Mouse (Mus musculus): ENCODE data around the gene Sorcs2. TPM values are rescaled to one million over a fixed set of nuclear protein-coding genes. Genes with fewer than 3 reads are reported as not detected.

Sorcs2 gene
- polyA plus RNA-seq, 1 experiment, result not detected

DNA sequence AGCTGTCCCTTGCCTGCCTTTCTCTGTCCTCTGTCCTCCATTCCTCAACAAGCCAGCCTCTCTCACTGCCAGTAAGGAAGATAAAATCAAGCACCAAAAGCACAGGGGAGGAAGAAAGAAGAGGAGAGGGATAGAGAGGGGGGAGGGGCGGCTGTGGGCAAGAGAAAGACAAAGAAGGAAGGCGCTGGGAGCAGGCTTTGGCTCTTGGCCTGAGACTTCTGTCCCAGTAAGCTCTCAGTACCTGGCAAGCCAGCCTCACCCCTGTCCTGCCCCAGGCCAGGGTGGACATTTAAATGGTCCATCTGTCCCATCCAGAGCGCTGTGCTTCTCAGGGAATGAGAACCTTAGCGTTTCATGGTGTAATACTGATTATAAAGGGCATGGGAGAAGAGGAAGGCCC, 203.3 kb downstream of the Sorcs2 start:
- 77% methylated on average over 4 of the region's 4 CpGs for WGBS
- TF ChIP-seq CTCF (IDR thresholded peaks at IDR 0.05; ENCODE audit: insufficient read depth, low read depth, low read length) (no peak), POLR2A (IDR thresholded peaks at IDR 0.05; ENCODE audit: insufficient read depth, low read depth, low read length) (no peak)
- Histone ChIP-seq H3K4me3 (ENCODE audit: insufficient read depth, low read depth, low read length) (no peak overlapping the region), H3K27ac (ENCODE audit: insufficient read depth, low read depth, low read length) (no peak overlapping the region), H3K4me1 (ENCODE audit: control insufficient read depth, insufficient read depth, low read length) (peaks cover 20% of the 10 kb centered on the region)

DNA sequence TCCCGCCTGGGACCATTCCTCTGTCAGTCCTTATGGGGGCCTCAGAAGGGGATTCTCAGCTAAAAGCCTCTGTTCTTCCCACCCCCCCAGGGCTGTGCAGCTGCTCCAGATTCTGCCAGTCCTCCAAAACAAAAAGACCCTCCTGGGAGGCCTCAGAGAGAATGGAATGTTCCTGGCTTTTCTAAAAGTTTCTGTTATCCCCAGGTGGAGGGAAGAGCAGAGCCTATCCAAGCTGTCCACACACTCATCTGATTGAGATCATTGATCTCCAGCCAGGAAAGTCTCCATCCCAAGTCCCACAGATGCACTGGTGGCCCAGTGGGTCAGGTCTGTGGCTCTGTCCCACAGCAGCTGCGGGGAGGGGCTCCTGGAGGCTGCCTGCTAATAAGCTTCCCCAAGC, 205.3 kb downstream of the Sorcs2 start:
- 97% methylated on average over 2 of the region's 2 CpGs for WGBS
- TF ChIP-seq CTCF (IDR thresholded peaks at IDR 0.05; ENCODE audit: insufficient read depth, low read depth, low read length), result no peak
- no peak for TF ChIP-seq POLR2A (IDR thresholded peaks at IDR 0.05; ENCODE audit: insufficient read depth, low read depth, low read length)
- no peak overlapping the region for H3K27ac ChIP-seq (ENCODE audit: insufficient read depth, low read depth, low read length)

GRCm38 (mm10) chr5:36191876-36192275, 206.1 kb downstream of the Sorcs2 start:
- TF ChIP-seq POLR2A (IDR thresholded peaks at IDR 0.05; ENCODE audit: insufficient read depth, low read depth, low read length) (no peak), CTCF (IDR thresholded peaks at IDR 0.05; ENCODE audit: insufficient read depth, low read depth, low read length) (no peak)
- 95% methylated on average over 3 of the region's 3 CpGs for WGBS
- H3K27ac ChIP-seq (ENCODE audit: insufficient read depth, low read depth, low read length), result no peak overlapping the region
- peaks cover 18% of the 10 kb centered on the region for H3K4me1 ChIP-seq (ENCODE audit: control insufficient read depth, insufficient read depth, low read length)
- no peak overlapping the region for H3K4me3 ChIP-seq (ENCODE audit: insufficient read depth, low read depth, low read length)

More for the DNA sequence above, 205.3 kb downstream of the Sorcs2 start:
- Histone ChIP-seq H3K4me1 (ENCODE audit: control insufficient read depth, insufficient read depth, low read length) (peaks cover 18% of the 10 kb centered on the region), H3K4me3 (ENCODE audit: insufficient read depth, low read depth, low read length) (no peak overlapping the region)

DNA sequence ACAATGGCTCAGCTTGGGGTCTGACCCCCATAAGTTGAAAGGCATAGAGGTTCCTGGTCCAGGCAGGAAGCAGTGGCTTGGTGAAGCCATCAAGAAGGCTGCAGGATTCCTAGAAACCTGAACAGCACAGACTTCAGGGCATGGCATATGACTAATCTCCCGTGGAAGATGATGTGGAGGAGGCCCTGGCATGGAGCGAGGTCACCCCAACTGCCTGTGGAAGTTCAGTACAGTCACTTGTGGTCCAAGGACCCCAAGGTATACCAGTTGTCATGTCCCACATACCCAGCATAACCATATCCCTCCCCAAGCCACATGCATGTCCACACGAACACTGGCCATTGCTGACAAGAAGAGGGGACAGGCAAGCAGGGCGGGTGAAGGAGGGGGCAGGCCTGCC, 206.7 kb downstream of the Sorcs2 start:
- H3K27ac ChIP-seq (ENCODE audit: insufficient read depth, low read depth, low read length), result no peak overlapping the region
- no peak overlapping the region for H3K4me3 ChIP-seq (ENCODE audit: insufficient read depth, low read depth, low read length)
- 92% methylated on average over 4 of the region's 4 CpGs for WGBS
- peaks cover 15% of the 10 kb centered on the region for H3K4me1 ChIP-seq (ENCODE audit: control insufficient read depth, insufficient read depth, low read length)
- TF ChIP-seq CTCF (IDR thresholded peaks at IDR 0.05; ENCODE audit: insufficient read depth, low read depth, low read length) (no peak), POLR2A (IDR thresholded peaks at IDR 0.05; ENCODE audit: insufficient read depth, low read depth, low read length) (no peak)

- 75% methylated on average over 4 of the region's 4 CpGs for WGBS
- Histone ChIP-seq H3K4me3 (ENCODE audit: insufficient read depth, low read depth, low read length) (no peak overlapping the region), H3K27ac (ENCODE audit: insufficient read depth, low read depth, low read length) (no peak overlapping the region), H3K4me1 (ENCODE audit: control insufficient read depth, insufficient read depth, low read length) (no peaks in the 10 kb centered on the region)
- TF ChIP-seq POLR2A (IDR thresholded peaks at IDR 0.05; ENCODE audit: insufficient read depth, low read depth, low read length), result no peak
- TF ChIP-seq CTCF (IDR thresholded peaks at IDR 0.05; ENCODE audit: insufficient read depth, low read depth, low read length), result no peak
Measured at GRCm38 (mm10) chr5:36188310-36188709, 209.6 kb downstream of the Sorcs2 start.

DNA sequence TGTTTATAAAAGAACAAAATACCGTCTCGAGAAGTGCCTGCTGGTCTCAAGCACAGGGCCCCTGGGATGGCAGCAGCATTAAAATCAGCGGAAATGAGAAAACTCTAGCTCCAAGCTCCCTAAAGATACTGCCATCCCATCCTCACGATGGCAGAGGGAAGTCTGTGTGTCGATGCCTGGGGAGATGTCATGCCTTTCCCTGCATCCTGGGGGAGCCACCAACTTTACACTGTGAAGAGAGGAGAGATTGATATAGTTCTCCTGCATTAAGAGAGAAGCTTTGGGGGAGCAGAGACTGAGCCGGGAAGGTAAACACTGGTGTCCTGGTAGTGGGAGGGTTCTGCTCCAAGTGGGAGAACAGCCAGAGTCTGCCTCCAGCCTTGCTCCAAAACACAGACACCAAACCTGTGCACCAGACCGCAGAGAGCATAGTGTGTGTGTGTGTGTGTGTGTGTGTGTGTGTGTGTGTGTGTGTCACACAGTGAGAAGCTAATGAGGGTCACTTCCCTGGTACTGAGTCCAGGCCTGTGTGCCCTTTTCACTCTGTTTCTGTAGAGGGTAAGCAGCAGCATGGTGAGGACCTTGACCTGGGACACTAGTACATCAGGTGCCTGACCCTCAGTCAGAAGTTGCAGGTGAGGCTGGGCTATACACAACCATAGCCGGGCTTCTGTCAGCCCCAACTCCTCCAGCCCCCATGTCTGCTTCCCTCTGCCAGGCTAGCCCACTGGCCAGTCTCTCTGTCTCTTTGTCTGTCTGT, 211.5 kb downstream of the Sorcs2 start:
- TF ChIP-seq POLR2A (IDR thresholded peaks at IDR 0.05; ENCODE audit: insufficient read depth, low read depth, low read length) (no peak), CTCF (IDR thresholded peaks at IDR 0.05; ENCODE audit: insufficient read depth, low read depth, low read length) (no peak)
- no peaks in the 10 kb centered on the region for H3K4me1 ChIP-seq (ENCODE audit: control insufficient read depth, insufficient read depth, low read length)
- WGBS, result 64% methylated on average over 8 of the region's 8 CpGs
- no peak overlapping the region for H3K27ac ChIP-seq (ENCODE audit: insufficient read depth, low read depth, low read length)
- no peak overlapping the region for H3K4me3 ChIP-seq (ENCODE audit: insufficient read depth, low read depth, low read length)

- Histone ChIP-seq H3K27ac (ENCODE audit: insufficient read depth, low read depth, low read length) (no peak overlapping the region), H3K4me3 (ENCODE audit: insufficient read depth, low read depth, low read length) (no peak overlapping the region), H3K4me1 (ENCODE audit: control insufficient read depth, insufficient read depth, low read length) (no peaks in the 10 kb centered on the region)
- 82% methylated on average over 7 of the region's 7 CpGs for WGBS
- TF ChIP-seq POLR2A (IDR thresholded peaks at IDR 0.05; ENCODE audit: insufficient read depth, low read depth, low read length), result no peak
- no peak for TF ChIP-seq CTCF (IDR thresholded peaks at IDR 0.05; ENCODE audit: insufficient read depth, low read depth, low read length)
Measured at GRCm38 (mm10) chr5:36182326-36182725, 215.6 kb downstream of the Sorcs2 start.

GRCm38 (mm10) chr5:36179708-36180107, 218.2 kb downstream of the Sorcs2 start:
- WGBS, result 96% methylated on average over 5 of the region's 5 CpGs
- Histone ChIP-seq H3K4me1 (ENCODE audit: control insufficient read depth, insufficient read depth, low read length) (peaks cover 3% of the 10 kb centered on the region; the same call in 1 of the 2 replicates), H3K4me3 (ENCODE audit: insufficient read depth, low read depth, low read length) (no peak overlapping the region), H3K27ac (ENCODE audit: insufficient read depth, low read depth, low read length) (no peak overlapping the region)
- no peak for TF ChIP-seq CTCF (IDR thresholded peaks at IDR 0.05; ENCODE audit: insufficient read depth, low read depth, low read length)
- TF ChIP-seq POLR2A (IDR thresholded peaks at IDR 0.05; ENCODE audit: insufficient read depth, low read depth, low read length), result no peak

- Histone ChIP-seq H3K4me3 (ENCODE audit: insufficient read depth, low read depth, low read length) (no peak overlapping the region), H3K27ac (ENCODE audit: insufficient read depth, low read depth, low read length) (no peak overlapping the region), H3K4me1 (ENCODE audit: control insufficient read depth, insufficient read depth, low read length) (peaks cover 3% of the 10 kb centered on the region; the same call in 1 of the 2 replicates)
- TF ChIP-seq POLR2A (IDR thresholded peaks at IDR 0.05; ENCODE audit: insufficient read depth, low read depth, low read length) (no peak), CTCF (IDR thresholded peaks at IDR 0.05; ENCODE audit: insufficient read depth, low read depth, low read length) (no peak)
- WGBS, result 99% methylated on average over 3 of the region's 3 CpGs
Measured at GRCm38 (mm10) chr5:36178785-36179184, 219.2 kb downstream of the Sorcs2 start.

All from olfactory bulb, adult 2 months (tissue).